Mouse (Mus musculus): ENCODE data around the gene Cdc20b. TPM values are rescaled to one million over a fixed set of nuclear protein-coding genes. Genes with fewer than 3 reads are reported as not detected.

Gene Cdc20b
- polyA plus RNA-seq (2015; fragmentation: Nextera tagmentation; extraction: Ambion mirVana), result 0.51 and 0.55 TPM in 2 replicates

- ATAC-seq, result 0 out of 2 replicates have a peak, but pooled peaks have one; percentile 15
- WGBS, result under 1% methylated on average over 46 of the region's 46 CpGs
- Histone ChIP-seq H3K4me1 (ENCODE audit: control insufficient read depth, insufficient read depth, low read length) (peaks cover 17% of the 10 kb centered on the region), H3K9me3 (replicated peaks; ENCODE audit: control insufficient read depth, low read length, poor library complexity, severe bottlenecking) (no peaks in the 10 kb centered on the region), H3K4me3 (ENCODE audit: low read depth, low read length) (peak within 1 kb of the TSS; percentile 54), H3K4me2 (ENCODE audit: low read length) (peak within 1 kb of the TSS; percentile 99), H3K9ac (ENCODE audit: low read depth, low read length) (peak within 1 kb of the TSS; percentile 59), H3K27ac (ENCODE audit: low read length) (no peak within 1 kb of the TSS), H3K27me3 (ENCODE audit: control insufficient read depth, insufficient read depth, low read depth, low read length) (peaks cover 21% of the 10 kb centered on the region), H3K36me3 (ENCODE audit: control insufficient read depth, insufficient read depth, low read length) (no peaks in the 10 kb centered on the region)
Measured at GRCm38 (mm10) chr13:113034950-113035421, at the start of gene Cdc20b. Gene Cdc20b (plus strand): TSS chr13:113035111.

- Histone ChIP-seq H3K4me1 (ENCODE audit: control insufficient read depth, insufficient read depth, low read length) (peaks cover 28% of the 10 kb centered on the region), H3K27ac (ENCODE audit: low read length) (no peak overlapping the region), H3K4me2 (ENCODE audit: low read length) (peak overlapping the region; percentile 98), H3K27me3 (ENCODE audit: control insufficient read depth, insufficient read depth, low read depth, low read length) (peaks cover 27% of the 10 kb centered on the region), H3K4me3 (ENCODE audit: low read depth, low read length) (no peak overlapping the region), H3K9ac (ENCODE audit: low read depth, low read length) (no peak overlapping the region), H3K36me3 (ENCODE audit: control insufficient read depth, insufficient read depth, low read length) (no peaks in the 10 kb centered on the region), H3K9me3 (replicated peaks; ENCODE audit: control insufficient read depth, low read length, poor library complexity, severe bottlenecking) (no peaks in the 10 kb centered on the region)
- WGBS, result 4% methylated on average over 17 of the region's 18 CpGs
- ATAC-seq, result no peak
Measured at GRCm38 (mm10) chr13:112985605-112986450, 49.1 kb upstream of the Cdc20b start.

- 1% methylated on average over 17 of the region's 17 CpGs for WGBS
- Histone ChIP-seq H3K4me3 (ENCODE audit: low read depth, low read length) (peak overlapping the region; percentile 65; the same call in 1 of the 2 replicates), H3K4me2 (ENCODE audit: low read length) (peak overlapping the region; percentile 98), H3K27ac (ENCODE audit: low read length) (no peak overlapping the region), H3K36me3 (ENCODE audit: control insufficient read depth, insufficient read depth, low read length) (no peaks in the 10 kb centered on the region), H3K9me3 (replicated peaks; ENCODE audit: control insufficient read depth, low read length, poor library complexity, severe bottlenecking) (no peaks in the 10 kb centered on the region), H3K9ac (ENCODE audit: low read depth, low read length) (no peak overlapping the region), H3K27me3 (ENCODE audit: control insufficient read depth, insufficient read depth, low read depth, low read length) (peaks cover 33% of the 10 kb centered on the region), H3K4me1 (ENCODE audit: control insufficient read depth, insufficient read depth, low read length) (peaks cover 28% of the 10 kb centered on the region)
- ATAC-seq, result no peak
Measured at GRCm38 (mm10) chr13:112986451-112986950, 48.4 kb upstream of the Cdc20b start.

GRCm38 (mm10) chr13:112987532-112987943 is 47.4 kb upstream of the Cdc20b start, which contains the start of gene Ccno:
Gene Ccno (plus strand): TSS chr13:112987802.
- Histone ChIP-seq H3K4me1 (ENCODE audit: control insufficient read depth, insufficient read depth, low read length) (peaks cover 28% of the 10 kb centered on the region), H3K27me3 (ENCODE audit: control insufficient read depth, insufficient read depth, low read depth, low read length) (peaks cover 39% of the 10 kb centered on the region), H3K9me3 (replicated peaks; ENCODE audit: control insufficient read depth, low read length, poor library complexity, severe bottlenecking) (no peaks in the 10 kb centered on the region), H3K4me3 (ENCODE audit: low read depth, low read length) (peak within 1 kb of the TSS; percentile 65), H3K4me2 (ENCODE audit: low read length) (peak within 1 kb of the TSS; percentile 98), H3K27ac (ENCODE audit: low read length) (no peak within 1 kb of the TSS), H3K9ac (ENCODE audit: low read depth, low read length) (peak within 1 kb of the TSS; percentile 66), H3K36me3 (ENCODE audit: control insufficient read depth, insufficient read depth, low read length) (no peaks in the 10 kb centered on the region)
- 2% methylated on average over 35 of the region's 47 CpGs for WGBS
- peak; percentile 96 for ATAC-seq

GRCm38 (mm10) chr13:112987991-112988390 is 46.9 kb upstream of the Cdc20b start:
- peak; percentile 62 for ATAC-seq
- peak overlapping the region; percentile 98 for H3K4me2 ChIP-seq (ENCODE audit: low read length)
- peak overlapping the region; percentile 66 for H3K9ac ChIP-seq (ENCODE audit: low read depth, low read length)
- WGBS, result under 1% methylated on average over 39 of the region's 39 CpGs
- peak overlapping the region; percentile 65 for H3K4me3 ChIP-seq (ENCODE audit: low read depth, low read length)
- H3K27ac ChIP-seq (ENCODE audit: low read length), result no peak overlapping the region
- peaks cover 42% of the 10 kb centered on the region for H3K27me3 ChIP-seq (ENCODE audit: control insufficient read depth, insufficient read depth, low read depth, low read length)
- H3K9me3 ChIP-seq (replicated peaks; ENCODE audit: control insufficient read depth, low read length, poor library complexity, severe bottlenecking), result no peaks in the 10 kb centered on the region
- H3K36me3 ChIP-seq (ENCODE audit: control insufficient read depth, insufficient read depth, low read length), result no peaks in the 10 kb centered on the region
- H3K4me1 ChIP-seq (ENCODE audit: control insufficient read depth, insufficient read depth, low read length), result peaks cover 28% of the 10 kb centered on the region

GRCm38 (mm10) chr13:112988866-112989265 is 46.0 kb upstream of the Cdc20b start:
- ATAC-seq, result no peak
- Histone ChIP-seq H3K4me3 (ENCODE audit: low read depth, low read length) (peak overlapping the region; percentile 65), H3K36me3 (ENCODE audit: control insufficient read depth, insufficient read depth, low read length) (no peaks in the 10 kb centered on the region), H3K27ac (ENCODE audit: low read length) (no peak overlapping the region), H3K4me1 (ENCODE audit: control insufficient read depth, insufficient read depth, low read length) (peaks cover 34% of the 10 kb centered on the region), H3K4me2 (ENCODE audit: low read length) (peak overlapping the region; percentile 98), H3K27me3 (ENCODE audit: control insufficient read depth, insufficient read depth, low read depth, low read length) (peaks cover 50% of the 10 kb centered on the region), H3K9me3 (replicated peaks; ENCODE audit: control insufficient read depth, low read length, poor library complexity, severe bottlenecking) (no peaks in the 10 kb centered on the region), H3K9ac (ENCODE audit: low read depth, low read length) (peak overlapping the region; percentile 36; the same call in 1 of the 2 replicates)
- under 1% methylated on average over 19 of the region's 19 CpGs for WGBS

GRCm38 (mm10) chr13:112989541-112989940 is 45.4 kb upstream of the Cdc20b start:
- no peak overlapping the region for H3K9ac ChIP-seq (ENCODE audit: low read depth, low read length)
- H3K27me3 ChIP-seq (ENCODE audit: control insufficient read depth, insufficient read depth, low read depth, low read length), result peaks cover 47% of the 10 kb centered on the region
- no peak for ATAC-seq
- WGBS, result 1% methylated on average over 23 of the region's 23 CpGs
- no peaks in the 10 kb centered on the region for H3K9me3 ChIP-seq (replicated peaks; ENCODE audit: control insufficient read depth, low read length, poor library complexity, severe bottlenecking)
- H3K4me3 ChIP-seq (ENCODE audit: low read depth, low read length), result peak overlapping the region; percentile 14
- peak overlapping the region; percentile 19; the same call in 1 of the 2 replicates for H3K4me2 ChIP-seq (ENCODE audit: low read length)
- H3K27ac ChIP-seq (ENCODE audit: low read length), result no peak overlapping the region
- H3K4me1 ChIP-seq (ENCODE audit: control insufficient read depth, insufficient read depth, low read length), result peaks cover 37% of the 10 kb centered on the region
- H3K36me3 ChIP-seq (ENCODE audit: control insufficient read depth, insufficient read depth, low read length), result no peaks in the 10 kb centered on the region

- Histone ChIP-seq H3K4me2 (ENCODE audit: low read length) (no peak overlapping the region), H3K4me3 (ENCODE audit: low read depth, low read length) (no peak overlapping the region), H3K27ac (ENCODE audit: low read length) (no peak overlapping the region), H3K36me3 (ENCODE audit: control insufficient read depth, insufficient read depth, low read length) (no peaks in the 10 kb centered on the region), H3K9me3 (replicated peaks; ENCODE audit: control insufficient read depth, low read length, poor library complexity, severe bottlenecking) (no peaks in the 10 kb centered on the region), H3K9ac (ENCODE audit: low read depth, low read length) (no peak overlapping the region), H3K4me1 (ENCODE audit: control insufficient read depth, insufficient read depth, low read length) (peaks cover 37% of the 10 kb centered on the region), H3K27me3 (ENCODE audit: control insufficient read depth, insufficient read depth, low read depth, low read length) (peaks cover 56% of the 10 kb centered on the region)
- no peak for ATAC-seq
- 12% methylated on average over 4 of the region's 4 CpGs for WGBS
Measured at GRCm38 (mm10) chr13:112990346-112990745, 44.6 kb upstream of the Cdc20b start.

Data from midbrain, embryonic 16.5 days (tissue).